Mouse (Mus musculus): ENCODE data around the gene Wdr27.

- no peak for TF ChIP-seq EP300 (IDR thresholded peaks at IDR 0.05; ENCODE audit: low read depth)
- no peak for TF ChIP-seq CTCF (IDR thresholded peaks at IDR 0.05; ENCODE audit: low read depth)
These were observed 32.2 kb downstream of the Wdr27 start for GRCm38 (mm10) chr17:14910771-14911170.
